Mouse (Mus musculus) embryo, embryonic 10.5 days (tissue): ENCODE data around the gene Adarb2.
A peak's percentile ranks its signal among the peaks of the same experiment; 100 is the strongest.

Experiments used
- DNase-seq: peaks from one replicate; pipeline ENCODE4 v3.0.0-alpha.2; 2015; ENCODE audit warnings: low spot score

The Adarb2 gene

GRCm38 (mm10) chr13:8369868-8370387, 167.3 kb downstream of the Adarb2 start:
- DNase-seq: no peak

DNA sequence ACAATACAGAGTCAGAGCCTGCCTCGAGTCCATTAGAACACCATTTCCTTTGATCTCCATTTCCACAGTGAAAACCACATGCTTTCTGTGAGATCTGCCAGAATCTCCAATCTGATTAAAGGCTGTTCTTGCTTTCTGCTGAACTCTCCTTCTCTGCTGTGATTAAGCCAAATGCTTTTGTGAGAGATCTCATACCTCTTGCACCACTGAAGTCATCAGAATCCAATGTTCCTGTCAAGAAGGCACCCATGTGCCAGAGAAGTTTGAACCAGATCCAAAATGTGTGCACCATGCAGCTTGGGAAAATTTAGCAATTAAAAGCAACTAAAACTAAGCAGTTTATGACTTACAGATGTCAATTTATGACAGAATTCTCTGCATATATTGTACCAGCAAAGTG, 185.9 kb downstream of the Adarb2 start:
- no peak for DNase-seq

DNA sequence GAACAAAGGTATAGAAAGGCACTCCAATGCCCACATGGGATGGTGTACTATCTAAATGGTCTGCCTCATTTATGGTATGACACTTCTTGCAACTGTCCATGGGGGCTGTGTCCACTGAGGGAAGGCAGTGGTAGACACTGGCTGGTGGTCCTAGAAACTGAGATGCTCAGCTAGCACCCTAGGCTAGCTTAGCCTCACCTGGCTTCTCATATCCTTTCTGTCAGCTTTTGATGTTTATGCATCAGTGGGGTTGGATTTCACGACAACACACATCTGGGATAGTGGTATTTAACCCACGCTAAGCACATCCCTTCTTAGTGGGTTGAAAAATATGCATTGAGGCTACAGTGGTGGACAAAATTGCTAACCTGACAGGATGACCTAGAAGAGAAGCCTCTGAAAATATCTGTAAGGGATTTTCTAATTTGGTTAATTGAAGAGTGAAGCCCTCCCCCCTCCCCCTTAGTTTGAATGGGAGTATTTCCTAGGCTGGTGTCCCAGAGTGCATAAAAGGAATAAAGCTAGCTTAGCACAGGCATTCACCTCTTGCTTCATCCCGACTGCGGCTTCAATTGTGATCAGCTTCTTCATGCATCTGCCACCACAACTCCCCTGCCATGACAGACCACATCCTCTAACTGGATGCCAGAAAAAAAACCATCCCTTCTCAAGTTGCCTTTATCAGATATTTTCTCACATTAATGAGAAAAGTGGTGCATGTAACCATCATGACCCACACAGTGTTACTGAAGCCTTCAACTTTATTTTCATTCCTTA, 197.8 kb downstream of the Adarb2 start:
- no peak for DNase-seq

- DNase-seq: no peak
Measured at GRCm38 (mm10) chr13:8402324-8402873, 199.7 kb downstream of the Adarb2 start.

GRCm38 (mm10) chr13:8406020-8406419, 203.4 kb downstream of the Adarb2 start:
- peak; percentile 15 for DNase-seq

DNA sequence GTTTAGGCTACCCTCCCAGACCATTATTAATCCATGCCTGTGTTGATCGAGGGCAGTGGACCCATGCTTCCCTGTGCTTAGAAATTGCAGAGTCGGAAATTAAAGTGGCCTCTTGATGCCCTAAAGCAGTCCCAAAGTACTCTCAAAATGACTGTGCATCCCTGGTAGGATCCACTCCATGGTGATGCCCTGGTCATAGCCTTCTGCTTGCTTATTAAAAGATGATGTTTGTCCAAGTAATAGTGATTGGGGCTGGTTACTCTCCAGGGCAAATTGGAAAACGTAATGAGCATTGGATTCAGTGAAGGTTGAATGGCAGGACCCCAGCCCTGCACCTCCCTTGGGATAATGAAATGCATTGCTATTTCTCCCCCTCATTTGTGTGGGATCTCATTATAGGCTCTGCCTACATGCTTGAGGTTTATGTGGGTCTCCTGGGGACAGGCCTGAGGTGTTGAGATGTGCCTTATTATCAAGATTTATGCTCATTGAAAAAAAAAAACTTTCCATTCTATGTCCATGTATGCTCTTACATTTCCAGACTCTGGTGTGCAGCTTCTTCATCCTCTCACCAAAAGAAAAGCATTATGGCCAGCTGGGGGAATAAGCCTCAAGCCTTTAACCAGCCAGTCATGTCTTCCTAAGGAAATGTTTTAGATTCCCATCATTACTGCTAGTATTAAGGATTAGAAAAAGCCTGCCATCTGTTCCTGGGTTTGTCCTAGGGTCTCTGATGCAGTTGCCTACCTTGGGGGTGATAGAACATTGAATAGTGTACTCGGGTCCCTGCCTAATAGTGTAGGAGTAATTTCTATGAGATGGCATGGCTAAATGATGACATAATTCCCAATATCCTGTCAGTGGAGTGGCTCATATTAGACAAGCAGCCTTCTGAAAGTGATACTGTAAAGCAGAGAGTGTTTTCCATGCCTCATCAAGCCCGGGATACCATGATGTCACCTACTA, 208.0 kb downstream of the Adarb2 start:
- no peak for DNase-seq

DNA sequence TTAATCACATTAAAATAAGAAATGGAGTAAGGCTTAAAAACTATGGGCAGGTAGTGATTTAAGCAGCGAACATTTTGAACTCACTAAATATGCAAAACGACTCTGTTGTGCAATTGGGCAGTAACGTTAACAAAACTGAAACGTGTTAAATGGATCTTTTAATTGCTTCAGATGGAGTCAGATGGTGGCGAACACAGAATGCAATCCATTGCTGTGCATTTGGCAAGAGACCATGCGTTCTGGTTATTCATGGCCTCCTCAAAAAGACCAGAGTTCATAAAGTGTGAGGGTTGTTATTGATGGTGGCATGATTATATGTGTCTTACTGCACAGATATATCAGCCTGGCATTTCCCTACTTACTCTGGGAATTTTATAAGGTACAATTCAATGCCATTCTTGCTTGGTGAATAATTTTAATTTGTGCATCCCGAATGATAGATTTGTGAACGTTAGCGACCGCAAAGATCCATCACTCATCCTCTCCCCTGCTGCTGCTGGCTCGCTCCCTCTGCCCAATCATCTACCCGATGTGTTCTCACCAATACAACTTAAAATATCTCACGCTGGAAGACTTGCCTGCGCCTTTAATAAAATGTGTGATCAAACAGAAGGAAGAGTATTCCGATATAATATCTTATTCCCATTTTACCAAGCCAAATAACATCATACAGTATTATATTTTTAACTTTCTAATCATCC, 221.5 kb downstream of the Adarb2 start:
- no peak for DNase-seq

GRCm38 (mm10) chr13:8439188-8439835, 236.6 kb downstream of the Adarb2 start:
- DNase-seq: no peak

- no peak for DNase-seq
Measured at GRCm38 (mm10) chr13:8445415-8445814, 242.7 kb downstream of the Adarb2 start.

DNA sequence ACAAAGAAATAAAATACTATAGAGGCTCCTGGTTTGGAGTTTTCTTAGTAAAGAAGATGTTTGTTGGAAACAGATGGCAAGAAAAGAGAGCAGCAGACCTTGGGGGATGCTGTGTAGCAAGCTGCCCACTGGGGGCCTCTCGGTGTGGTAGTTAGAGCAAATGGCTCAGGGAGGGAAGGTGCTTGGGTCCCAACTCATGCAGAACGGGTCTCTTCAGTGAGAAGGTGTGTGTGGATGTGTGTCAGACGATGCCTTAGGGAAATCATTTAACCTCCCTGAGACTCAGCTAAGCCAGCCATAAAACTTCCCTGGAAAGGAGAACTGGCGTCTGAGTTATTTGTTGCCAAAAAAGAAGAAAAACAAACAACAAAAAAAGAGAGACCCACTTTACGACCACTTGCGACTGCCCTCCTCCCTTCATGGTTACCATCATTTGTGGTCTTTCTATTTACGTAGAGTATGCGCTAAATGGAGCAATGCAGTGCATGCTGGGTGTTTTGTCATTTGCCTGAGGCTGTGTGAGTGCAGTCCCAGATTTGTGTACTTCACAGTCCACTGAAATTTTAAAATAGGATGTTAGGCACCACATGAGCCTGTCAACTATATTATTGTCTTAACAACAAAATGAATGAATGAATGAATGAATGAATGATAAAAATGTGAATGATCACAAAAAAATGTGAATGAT, 245.7 kb downstream of the Adarb2 start:
- no peak for DNase-seq

DNA sequence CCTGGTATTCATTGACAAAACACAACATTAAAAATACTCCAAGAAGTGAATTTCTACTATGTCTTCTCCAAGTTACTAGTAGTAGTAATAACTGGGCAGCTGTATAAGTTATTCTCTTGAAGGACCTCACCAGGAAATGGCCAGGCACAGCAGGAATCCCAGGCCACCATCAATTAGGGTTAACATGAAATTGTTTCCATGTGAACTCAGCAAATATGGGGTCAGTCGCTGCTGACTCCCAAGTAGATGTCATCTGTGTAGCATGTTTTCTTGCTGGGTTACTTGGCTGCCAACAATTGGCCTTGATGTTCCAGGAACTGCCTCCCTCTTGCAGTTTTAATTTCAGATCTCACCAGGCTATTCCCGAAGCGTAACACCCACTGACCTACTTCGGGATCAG, 248.9 kb downstream of the Adarb2 start:
- DNase-seq: peak; percentile 25

DNA sequence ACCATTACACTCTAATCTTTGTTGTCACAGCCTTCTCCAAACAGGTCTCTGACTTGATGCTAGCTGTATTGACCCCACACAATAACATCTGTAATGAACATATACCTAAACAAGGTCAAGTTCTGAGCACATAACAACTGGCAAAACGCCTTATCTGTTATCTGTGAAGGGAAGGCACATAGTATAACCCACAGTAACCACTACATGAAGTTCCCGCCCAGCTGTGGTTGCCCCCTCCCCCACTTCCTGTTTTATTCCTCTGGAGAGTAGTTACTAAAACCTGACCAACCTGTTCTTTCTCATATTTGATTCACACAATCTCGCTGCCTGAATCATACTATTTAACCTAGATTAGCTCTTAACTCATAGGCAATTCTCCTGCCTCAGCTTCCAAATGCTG, 254.2 kb downstream of the Adarb2 start:
- no peak for DNase-seq

- no peak for DNase-seq
Measured at GRCm38 (mm10) chr13:8457831-8458230, 255.2 kb downstream of the Adarb2 start.

DNA sequence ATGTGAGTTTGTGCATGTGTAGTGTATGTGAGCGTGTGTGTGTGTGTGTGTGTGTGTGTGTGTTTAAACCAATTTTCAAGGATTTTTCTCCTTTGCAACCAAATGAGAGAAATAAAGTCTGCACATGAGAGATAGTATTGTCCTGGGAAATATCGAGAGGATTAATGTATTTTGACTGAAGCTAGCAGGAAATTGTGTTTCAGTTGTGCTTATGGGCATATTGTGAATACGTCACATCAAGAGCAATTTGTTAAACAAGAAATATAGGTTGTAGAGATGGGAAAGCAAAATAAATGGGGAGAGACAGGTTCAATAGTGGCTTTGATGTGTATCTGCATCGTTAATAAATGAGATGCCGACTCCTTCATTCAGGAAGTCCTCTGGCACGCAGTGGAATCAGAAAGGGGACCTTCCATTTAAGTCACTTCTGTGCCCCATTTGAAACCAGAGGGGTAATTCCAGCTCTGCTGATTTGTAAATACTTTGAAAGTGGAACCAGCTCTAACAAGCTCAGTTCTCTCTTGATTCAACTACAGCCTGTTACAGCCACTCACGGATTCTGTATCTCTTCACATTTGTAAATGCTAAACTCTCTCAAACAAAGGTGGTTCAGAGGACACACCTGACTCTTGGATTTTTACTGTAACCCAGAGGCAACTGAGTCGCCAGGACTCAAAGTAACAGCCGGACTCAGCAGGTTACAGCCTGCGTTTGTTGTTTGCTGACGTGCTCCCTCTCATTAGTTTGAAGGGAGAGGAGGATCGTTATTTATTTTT, 265.1 kb downstream of the Adarb2 start:
- no peak for DNase-seq

DNA sequence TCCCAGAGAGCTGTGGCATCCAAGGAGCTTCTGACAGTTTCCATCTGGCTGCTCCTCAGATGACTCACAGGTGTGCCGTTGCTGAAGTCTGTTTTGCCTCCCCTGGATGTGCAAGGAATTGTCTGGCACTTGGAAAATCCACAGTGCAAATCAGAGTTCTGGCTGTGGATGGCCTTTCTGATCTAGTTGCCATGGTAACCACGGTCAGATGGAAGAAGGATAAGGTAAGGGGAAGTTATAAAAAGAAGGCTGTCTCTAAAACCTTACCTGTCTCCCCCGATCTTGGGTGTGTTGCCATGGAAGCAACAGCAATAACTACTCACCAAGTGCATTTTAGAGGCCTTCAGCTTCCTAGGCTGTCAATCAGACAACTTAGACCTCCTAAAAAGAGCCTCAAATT, 273.6 kb downstream of the Adarb2 start:
- DNase-seq: no peak

GRCm38 (mm10) chr13:8478731-8479130, 276.1 kb downstream of the Adarb2 start:
- DNase-seq: no peak

GRCm38 (mm10) chr13:8479970-8480369, 277.3 kb downstream of the Adarb2 start:
- DNase-seq: no peak

DNA sequence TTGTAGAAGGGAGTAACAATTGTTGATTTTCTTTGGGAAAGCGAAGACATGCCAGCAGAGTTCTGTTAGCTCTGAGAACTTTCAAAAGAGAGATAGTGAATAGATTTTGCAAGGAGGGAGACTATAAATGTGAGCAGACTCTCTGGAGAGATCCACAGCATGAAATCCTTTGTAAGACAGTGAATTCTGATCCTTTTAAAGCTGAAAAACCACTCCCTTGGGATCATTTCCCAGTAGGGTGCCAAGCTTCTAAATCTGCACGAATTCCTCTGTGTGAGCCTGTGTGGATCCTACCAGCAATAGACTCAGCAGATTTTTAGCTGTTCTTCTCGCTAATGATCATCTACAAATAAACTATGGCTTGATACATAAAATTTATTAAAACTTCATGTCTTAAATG, 278.7 kb downstream of the Adarb2 start:
- DNase-seq: no peak

DNA sequence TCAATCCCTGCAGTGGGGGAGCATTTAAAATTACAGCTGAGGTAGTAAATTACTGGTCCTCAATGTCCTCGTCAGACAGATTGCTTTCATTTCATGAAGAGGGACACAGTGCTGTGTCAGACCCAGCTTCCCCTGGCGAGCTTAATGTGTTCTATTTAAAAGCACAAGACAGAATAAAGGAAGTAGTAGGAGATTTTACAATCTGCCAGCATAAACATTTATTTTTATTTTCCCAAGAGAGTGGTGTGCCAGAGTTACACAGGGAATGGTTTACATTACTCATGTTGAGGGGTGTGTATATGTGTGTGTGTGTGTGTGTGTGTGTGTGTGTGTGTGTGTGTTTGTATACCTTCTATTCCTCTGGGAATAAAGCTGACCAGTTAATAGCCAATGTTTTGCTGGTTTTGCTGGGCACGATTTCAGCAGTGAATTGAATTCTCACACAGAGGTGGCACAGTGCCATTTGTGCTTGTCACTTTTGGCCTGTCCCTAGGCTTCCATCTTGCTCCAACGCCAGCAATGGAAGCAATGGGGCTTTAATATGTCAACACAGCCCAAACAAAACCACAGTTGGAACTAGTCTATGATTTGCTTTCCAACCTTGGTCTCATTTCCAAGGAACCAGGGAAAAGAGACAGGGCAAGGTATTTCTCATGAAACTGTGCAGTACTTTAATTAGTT, 282.1 kb downstream of the Adarb2 start:
- no peak for DNase-seq
